In the genomic region with DNA sequence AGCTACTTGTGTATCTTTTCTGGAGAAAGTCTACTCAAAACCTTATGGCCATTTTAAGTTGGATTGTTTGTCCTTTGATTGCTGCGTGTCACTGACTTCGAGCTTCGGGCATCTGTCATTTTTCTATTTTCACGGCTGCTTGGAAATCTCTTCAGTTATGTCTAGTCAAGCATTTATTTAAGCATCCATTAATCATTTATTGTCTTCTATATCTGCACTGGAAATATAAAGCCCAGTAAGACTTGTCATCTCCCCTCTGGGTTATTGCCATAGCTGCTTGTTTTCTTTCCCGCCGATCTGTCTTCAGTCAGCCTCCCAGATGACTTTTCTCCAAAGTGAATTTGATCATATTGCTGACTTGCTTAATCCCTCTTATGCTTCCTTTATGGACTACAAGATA, we compare ENCODE assay signal across 21 mouse cellular contexts. TPM values are rescaled to one million over a fixed set of nuclear protein-coding genes. Genes with fewer than 3 reads are reported as not detected.
"Had no signal": no experiment of that assay in that cellular context is flagged by ENCODE, and none has a peak within 500 bp of the region (broad histone marks: within the 10 kb centered on the region; RNA-seq: fewer than 3 reads in every experiment).

No protein-coding gene starts in this region.

- DNase-seq: retina, postnatal 1 day; right cerebral cortex, adult 18-20 months; right cerebral cortex, postnatal 14 days; right cerebral cortex, postnatal 25 days; right cerebral cortex, postnatal 4 days; spleen, adult 18-20 months; thymus, adult 18-20 months; thymus, adult 2 months; thymus, postnatal 14 days; thymus, postnatal 25 days; thymus, postnatal 36 days; thymus, postnatal 4 days had no signal

RNA-seq across cellular contexts. Expression of a gene that starts 19.3 kb away (rescaled TPM):
- polyA plus RNA-seq: neural tube, embryonic 12.5 days; neural tube, embryonic 13.5 days; neural tube, embryonic 14.5 days; small intestine, adult 2 months; spleen, adult 2 months; stomach, embryonic 14.5 days; stomach, embryonic 15.5 days; stomach, embryonic 16.5 days; thymus, adult 2 months; thymus, postnatal 0 days had no signal
